Mouse (Mus musculus): ENCODE results near the gene Prokr1.
"Not testable (repeated sequence)": the region's sequence is repeated elsewhere in the genome, so short reads cannot be mapped to it uniquely, and the experiment has no call there.

The Prokr1 gene

DNA sequence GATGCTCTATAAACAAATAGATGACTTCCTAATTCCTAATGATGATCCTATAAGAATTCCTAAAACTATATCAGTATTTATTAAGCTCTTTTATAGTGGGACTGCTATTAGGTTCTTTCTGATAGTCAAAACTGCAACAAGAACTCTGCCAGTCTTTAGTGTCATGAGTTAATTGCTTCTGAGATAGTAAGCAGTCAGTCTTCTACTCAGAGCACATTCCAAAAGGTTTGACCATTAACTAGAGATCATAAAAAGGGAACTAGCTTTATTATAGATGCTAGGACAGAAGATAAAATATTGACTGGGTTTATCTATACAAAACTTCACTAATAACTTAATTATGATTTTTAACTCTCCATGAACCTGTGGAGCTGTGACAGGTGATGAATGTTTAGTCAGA, 18.7 kb downstream of the Prokr1 start:
- not testable (repeated sequence) for DNase-seq (ENCODE audit: low read depth, low spot score)

DNA sequence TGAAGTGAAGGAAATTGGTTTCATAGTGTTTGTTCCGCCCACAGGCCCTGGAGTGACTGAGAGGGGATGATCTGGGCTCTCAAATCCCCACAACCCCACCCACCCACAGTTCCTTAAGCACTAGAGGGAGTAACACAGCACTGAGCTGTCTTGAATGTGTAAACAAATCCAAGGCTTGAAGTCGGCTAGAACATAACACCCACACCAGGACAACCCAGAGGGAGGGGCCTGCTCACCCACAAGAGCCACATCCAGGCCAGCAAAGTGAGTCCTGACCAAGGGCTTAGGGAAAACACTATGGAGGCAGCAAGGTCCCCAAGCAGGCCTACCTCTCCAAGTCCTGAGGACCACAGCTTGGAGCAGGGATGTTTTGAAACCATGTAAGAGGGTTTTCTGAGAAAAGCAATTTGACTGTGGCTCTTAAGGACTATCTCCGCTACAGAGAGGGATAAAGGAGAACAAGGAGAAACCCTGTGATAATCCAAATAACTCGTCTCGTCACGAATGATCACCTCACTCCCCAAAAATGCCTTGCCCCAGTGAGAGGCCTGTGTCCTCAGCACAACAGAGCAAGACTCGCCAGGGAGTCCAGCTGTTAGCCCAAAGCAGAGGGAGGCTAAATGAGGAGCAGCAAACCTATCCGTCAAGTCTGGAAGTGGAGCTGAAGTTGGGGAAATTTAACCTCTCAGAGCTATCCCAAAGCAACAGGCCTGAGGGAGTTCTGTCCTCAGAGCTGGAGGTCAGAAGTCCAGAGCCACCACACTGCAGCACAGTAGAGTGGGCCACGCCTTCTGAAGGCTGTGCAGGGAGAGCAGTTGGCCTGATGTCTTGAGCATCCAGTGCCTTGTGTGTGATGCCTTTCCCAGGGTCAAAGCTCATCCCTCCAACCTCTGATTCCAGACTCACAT, 22.6 kb downstream of the Prokr1 start:
- DNase-seq (ENCODE audit: low read depth, low spot score) = no peak

DNA sequence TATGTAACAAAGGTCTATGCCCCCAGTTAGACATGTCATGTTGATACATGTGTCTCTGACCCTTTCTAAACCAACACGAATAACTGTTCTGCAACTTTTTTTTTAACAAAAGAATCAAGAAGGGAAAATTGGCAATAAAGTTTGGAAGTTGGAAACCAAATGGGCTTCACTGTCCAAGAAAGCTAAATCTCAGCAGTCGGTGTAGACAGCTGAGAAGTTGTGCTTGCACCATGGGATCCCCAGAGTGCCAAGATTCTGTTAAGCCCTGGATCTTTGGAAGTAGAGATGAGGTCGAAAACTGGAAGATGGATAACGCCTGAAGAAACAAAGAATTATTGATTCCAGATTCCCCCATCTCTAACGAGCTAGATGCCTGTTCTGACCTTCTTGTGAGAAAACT, 25.4 kb downstream of the Prokr1 start:
- DNase-seq (ENCODE audit: low read depth, low spot score) = no peak

DNA sequence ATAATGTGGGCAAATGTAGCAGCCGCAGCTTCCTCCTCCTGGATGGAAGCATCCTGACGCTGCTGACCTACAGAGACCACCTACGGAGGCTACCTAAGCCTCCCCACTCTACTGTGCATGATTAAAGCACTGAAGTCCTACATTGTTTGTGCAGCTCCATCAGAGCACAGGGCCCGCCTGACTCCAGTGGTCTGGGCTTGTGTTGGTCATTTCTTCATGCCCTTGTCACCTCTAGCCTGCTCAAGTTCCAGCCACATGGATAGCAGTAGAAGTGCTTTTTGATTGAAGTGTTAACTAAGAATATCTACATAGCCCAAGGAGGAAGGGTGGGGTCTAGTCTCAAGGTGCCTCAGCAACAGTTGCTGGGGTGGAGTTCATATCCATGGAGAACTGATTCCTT, 26.2 kb downstream of the Prokr1 start:
- no peak for DNase-seq (ENCODE audit: low read depth, low spot score)

DNA sequence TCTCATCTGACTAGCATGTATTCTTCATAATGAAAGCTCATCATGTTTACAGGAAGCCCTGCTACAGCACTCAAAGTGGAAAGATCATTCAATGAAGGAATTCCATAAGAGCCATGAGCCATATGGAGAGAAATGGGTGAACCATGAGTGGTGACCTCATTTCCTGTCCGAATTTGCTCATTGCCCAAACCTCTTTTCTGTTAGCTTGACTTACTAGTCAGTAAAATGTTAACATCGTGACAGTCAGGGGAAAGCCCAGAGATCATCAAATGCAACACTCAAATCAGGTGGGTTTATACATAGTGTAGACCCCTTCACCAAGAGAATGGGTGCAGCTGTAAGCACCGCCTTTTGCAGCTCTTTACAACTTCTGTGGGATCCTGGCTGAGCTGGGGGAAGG, 36.8 kb downstream of the Prokr1 start:
- no peak for DNase-seq (ENCODE audit: low read depth, low spot score)

DNA sequence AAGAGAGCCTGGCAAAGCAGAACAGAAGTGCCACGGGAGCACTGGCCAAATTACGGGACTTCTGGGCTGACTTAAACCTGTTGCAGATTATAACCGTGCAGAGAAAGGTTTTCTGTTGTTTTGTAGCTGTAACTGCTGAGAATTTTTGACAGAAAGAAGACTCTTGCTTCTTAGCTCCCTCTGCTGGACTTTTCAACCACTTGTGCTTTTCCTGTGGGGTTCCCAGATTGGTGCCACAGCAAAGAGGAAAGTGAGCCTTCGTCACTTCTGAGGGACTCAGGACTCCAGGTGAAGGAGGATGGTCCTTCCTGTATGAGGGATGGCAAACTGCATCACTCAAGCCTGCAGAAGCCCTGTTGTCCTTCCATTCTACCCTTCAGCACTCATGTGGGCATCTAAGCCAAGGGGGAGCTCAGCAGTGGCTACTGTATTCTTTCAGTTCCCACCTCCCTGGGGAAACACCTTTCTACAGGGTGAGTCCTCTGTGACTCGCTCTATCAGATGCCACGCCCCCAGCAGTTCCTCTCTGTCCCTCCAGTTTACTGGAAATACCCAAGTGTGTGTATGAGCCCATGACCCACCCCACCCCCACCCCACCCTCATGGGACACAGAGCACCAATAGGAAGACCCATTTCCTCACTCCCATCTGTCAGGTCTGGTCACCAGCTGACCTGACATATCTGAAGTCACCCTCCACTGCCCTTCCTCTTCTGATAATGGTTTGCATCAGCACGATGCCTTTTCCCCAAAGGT, 38.3 kb downstream of the Prokr1 start:
- no peak for DNase-seq (ENCODE audit: low read depth, low spot score)

DNA sequence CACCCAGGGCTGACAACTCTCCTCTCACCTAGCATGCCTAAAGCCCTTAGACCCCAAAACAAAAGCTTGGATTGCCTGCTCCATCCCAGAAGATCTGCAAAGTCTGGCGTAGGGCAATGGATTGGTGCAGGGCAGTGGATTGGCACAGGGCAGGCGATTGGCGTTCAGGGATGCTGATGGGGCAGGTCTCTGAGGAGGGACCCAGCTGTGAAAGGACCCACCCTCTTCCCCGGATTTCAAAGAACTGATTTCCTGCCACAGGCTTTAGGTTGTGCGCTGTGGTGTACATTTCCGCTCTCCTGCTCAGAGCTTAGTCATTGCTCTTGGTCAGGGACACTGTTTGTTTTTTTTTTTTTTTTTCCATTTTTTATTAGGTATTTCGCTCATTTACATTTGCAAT, 42.7 kb downstream of the Prokr1 start:
- no peak for DNase-seq (ENCODE audit: low read depth, low spot score)

GRCm38 (mm10) chr6:87547431-87547830, 43.1 kb downstream of the Prokr1 start:
- no peak for DNase-seq (ENCODE audit: low read depth, low spot score)

- DNase-seq (ENCODE audit: low read depth, low spot score) = no peak
Observed at GRCm38 (mm10) chr6:87545331-87546217, 45.0 kb downstream of the Prokr1 start.

DNA sequence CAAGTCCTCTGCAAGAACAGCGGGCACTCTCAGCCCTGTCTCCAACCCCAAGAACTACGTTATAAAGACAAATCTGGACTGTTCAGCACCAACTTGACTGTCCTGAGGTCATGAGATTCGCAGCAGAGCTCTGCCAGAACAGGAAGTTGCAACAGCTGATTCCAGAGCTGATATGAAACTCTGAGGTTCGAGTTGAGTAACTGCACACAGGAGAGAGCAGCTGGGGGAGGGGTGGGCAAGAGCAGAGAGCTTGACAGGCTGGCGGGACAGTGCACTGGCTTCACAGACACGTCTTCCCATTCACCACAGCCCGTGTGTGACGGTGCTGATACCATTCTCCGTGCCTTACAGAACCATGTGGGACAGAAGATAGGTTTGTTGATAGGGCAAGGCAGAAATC, 48.5 kb downstream of the Prokr1 start:
- DNase-seq (ENCODE audit: low read depth, low spot score) = no peak

DNA sequence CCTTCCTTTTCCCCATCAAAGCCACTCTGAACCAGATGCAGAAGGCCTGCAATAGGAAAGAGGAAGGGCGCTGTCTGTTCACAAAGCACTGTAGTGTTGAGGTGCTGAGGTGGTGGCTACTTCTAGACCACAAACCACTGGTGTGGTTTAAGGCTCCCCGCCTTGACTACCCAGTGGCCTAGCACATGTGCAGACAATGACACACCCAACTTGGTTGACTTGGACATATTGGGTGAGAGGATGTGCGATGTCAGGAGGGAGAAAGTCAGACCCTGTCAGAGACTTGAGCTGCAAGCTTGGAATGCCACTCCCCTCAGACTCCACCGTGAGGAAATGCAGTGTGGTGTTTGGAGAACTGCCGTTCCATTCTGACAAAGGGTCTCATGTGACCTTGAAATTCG, 49.4 kb downstream of the Prokr1 start:
- no peak for DNase-seq (ENCODE audit: low read depth, low spot score)

GRCm38 (mm10) chr6:87538376-87539270, 51.9 kb downstream of the Prokr1 start:
- DNase-seq (ENCODE audit: low read depth, low spot score) = no peak

DNA sequence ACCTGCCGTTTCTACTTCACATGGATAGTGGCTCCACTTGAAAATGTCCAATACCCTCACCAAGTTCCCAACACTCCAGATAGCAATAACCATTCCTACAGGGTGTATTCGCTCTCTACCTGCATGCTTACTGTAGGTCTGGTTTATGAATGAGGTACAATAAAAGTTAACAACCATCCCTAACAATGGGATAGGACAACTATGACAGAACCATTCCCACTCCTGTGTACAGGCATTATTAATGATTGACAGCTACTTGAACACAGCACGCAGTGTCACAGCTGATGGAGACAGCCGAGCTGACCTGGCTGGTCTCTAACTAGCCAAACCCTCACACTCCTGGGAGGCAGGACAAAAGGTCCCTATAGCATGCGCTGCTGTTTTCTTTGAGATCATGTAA, 52.9 kb downstream of the Prokr1 start:
- no peak for DNase-seq (ENCODE audit: low read depth, low spot score)

- DNase-seq (ENCODE audit: low read depth, low spot score) = no peak
Observed at GRCm38 (mm10) chr6:87536270-87536669, 54.3 kb downstream of the Prokr1 start.

DNA sequence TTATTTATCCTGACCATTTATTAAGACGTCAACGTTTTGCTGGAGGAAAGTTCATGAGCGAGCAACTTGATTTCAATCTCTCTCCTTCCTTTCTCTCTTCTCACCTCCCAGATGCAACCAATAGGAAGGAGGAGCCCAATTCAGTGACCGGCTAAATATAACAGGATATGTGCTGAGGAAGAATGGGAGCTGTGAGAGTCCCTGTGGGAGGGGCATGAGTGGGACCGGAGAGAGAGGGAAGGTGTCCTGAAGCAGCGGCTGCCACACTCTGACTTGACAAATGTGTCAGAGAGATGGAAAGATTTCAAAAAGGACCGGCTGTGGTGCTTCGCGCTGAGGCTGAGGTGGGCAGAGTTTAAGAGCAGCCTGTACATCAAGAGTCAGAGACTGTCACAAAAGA, 54.9 kb downstream of the Prokr1 start:
- DNase-seq (ENCODE audit: low read depth, low spot score) = no peak

DNA sequence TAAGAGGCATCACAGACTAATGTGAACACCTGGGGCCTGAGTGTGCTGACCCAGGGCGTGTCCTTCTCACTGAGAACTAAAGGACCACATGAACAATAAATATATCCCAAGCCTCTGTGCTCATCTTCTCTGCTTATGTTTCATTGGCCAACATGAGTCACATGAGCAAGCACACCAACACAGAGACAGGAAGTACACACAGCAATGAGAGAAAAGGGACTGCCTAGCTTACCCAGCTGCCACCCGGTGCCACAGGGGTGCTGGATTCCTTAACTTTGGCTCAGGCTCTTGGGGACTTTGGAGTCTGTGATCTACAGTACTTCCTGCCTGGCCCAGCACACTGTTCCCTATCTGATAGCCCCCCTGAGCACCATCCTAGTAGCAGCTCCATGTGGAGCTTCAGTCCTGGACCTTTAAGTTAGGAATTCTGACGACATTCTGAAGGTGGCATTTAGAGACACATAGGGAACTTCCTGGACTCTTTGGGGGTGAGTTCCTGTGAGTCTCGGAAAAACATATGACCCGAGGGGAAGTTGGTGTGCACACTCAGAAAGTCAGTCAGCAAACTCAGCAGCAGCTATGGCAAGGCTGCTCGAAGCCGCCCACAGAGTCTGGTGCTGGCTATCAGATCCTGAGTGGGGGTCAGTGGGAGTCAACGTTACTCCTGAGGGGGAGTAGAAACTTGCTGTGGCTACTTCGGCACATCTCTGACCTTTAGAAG, 55.5 kb downstream of the Prokr1 start:
- no peak for DNase-seq (ENCODE audit: low read depth, low spot score)

DNA sequence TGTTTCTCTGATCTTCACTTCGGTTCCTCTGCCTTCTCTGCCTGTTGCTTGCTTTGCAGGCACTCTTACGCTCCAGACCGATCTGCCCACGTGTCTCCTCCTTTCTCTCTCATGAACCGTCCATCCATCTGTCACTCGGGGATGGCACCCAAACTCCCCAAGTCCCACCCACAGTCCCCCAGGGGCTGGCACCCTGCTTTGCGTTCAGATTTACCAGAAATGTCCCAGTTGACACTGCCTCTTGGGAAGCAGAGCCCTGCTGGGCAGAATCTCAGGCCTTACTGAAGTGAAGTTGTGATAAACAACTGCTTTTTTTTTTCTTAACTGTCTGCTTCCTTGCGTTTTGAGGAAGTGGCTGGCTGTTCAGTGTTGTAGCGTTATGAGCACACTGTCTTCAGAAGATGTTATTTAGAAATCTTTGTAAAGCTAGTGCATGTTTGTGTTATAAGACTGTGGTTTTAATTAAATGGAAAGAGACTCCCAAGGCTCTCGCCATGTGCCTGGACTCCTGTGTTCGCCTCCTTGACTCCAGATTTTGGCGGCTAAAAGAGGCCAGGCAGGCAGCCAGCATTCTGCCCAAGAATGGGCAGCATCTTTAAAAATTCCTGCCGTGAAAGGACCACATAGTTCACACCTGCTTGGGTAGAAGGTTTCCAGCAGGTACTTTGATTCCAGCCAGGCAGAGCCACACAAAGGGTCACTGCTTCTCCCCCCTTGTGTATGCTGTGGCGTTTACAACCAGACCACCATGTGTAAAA, 57.4 kb downstream of the Prokr1 start, which contains the start of gene Arhgap25:
Gene Arhgap25 (minus strand): TSS at position 307 of the 758 bp plus-strand sequence.
- no peak for DNase-seq (ENCODE audit: low read depth, low spot score)

DNA sequence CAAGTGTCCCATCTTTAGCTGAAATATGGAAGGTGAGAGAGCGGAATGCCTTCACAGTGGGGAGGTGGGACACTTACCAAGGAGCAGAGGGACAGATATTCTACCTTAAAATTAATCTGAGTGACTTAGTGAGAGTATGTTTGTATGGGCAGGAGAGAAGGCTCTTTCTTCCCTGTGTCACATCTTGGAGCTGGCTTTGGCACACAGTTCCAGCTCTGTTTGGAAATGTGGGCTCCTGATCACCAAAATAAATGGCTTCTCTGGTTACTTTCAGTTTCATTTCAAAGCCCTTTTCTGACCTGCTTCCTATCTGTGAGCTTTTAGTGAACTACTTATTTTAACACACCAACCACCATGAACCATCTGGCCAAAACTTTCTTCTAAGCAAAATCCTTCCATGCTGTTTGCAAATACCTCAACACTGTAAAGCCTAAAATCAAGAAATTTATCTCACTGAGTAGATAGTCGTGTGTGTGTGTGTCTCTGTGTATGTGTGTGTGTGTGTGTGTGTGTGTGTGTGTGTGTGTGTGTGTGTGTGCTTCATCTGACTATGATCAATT, 59.0 kb downstream of the Prokr1 start:
- DNase-seq (ENCODE audit: low read depth, low spot score) = no peak

DNA sequence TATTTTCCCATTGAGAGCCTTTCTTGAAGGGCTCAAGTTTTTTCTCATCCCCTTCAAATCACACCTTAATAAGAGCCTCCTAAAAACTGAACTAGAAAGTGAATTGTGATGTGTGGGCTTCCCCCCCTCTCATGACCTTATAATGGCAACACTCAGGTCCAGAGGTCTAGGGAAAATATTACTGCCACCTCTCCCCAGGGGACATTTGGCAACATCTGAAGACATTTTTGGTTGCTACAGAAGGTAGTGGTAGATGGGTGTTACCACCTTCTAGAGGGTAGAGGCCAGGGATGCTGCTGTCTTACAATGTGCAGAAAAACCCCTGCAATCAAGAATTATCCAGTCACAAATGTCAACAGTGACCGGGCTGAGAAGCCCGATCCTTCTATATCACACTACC, 60.2 kb downstream of the Prokr1 start:
- DNase-seq (ENCODE audit: low read depth, low spot score) = no peak

Measured in WW6 (cell line).